Mouse (Mus musculus): ENCODE measurements around the gene Il4ra. TPM values are rescaled to one million over a fixed set of nuclear protein-coding genes. Genes with fewer than 3 reads are reported as not detected.

Il4ra gene
- polyA plus RNA-seq, 1 experiment from 2014 or later = 5.6 TPM

GRCm38 (mm10) chr7:125563093-125563492, 11.2 kb downstream of the Il4ra start:
- ATAC-seq = no peak
- Histone ChIP-seq H3K27me3 (replicated peaks; ENCODE audit: control insufficient read depth, insufficient read depth, low read length) (no peaks in the 10 kb centered on the region), H3K9me3 (ENCODE audit: control insufficient read depth, low read length) (no peaks in the 10 kb centered on the region), H3K9ac (ENCODE audit: low read depth, low read length) (no peak overlapping the region), H3K4me1 (ENCODE audit: control insufficient read depth, insufficient read depth, low read depth, low read length) (0 out of 2 replicates have a peak, but pooled peaks cover 4% of the 10 kb centered on the region), H3K4me2 (ENCODE audit: low read length) (no peak overlapping the region), H3K27ac (ENCODE audit: low read depth, low read length) (no peak overlapping the region), H3K4me3 (ENCODE audit: low read length) (no peak overlapping the region), H3K36me3 (ENCODE audit: control insufficient read depth, insufficient read depth, low read length) (no peaks in the 10 kb centered on the region)
- 93% methylated on average over 3 of the region's 3 CpGs for WGBS

- WGBS = 67% methylated on average over 11 of the region's 11 CpGs
- no peak for ATAC-seq
Observed at GRCm38 (mm10) chr7:125564316-125565024, 12.6 kb downstream of the Il4ra start.

DNA sequence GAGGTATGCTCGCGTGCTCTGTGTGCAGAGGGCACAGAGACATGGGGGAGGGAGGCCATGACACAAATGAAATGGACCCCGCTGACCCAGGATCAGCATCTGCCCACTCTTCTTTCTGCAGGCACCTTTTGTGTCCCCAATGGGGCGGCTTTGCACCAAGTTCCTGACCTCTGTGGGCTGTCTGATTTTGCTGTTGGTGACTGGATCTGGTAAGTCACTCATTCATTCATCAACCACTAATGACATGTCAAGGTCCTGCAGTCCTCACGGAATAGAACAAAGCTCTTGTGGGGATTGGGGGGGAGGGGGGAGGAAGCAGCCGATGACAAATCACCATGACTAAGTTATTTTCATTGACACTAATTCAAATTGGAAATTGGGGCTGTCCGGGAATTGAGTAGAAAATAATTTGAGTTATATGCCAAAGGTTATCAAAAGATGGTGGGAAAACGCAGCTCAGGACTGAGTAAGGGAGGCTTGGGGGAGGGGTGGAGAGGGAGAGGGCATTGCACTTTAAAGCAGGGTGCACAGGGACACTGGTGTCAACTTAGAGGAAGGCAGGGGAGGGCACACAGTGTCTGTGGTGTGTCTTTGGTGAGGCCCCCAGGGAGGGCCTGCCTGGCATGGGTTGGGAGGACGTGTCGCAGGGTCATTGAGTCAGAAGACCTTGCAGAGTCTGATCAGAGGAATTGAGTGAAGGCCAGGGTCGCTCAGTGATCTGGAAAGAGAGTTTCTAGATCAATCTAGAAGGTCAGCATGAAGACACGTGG, 13.8 kb downstream of the Il4ra start:
- no peak overlapping the region for H3K4me2 ChIP-seq (ENCODE audit: low read length)
- no peak for ATAC-seq
- 40% methylated on average over 12 of the region's 12 CpGs for WGBS
- H3K27ac ChIP-seq (ENCODE audit: low read depth, low read length) = no peak overlapping the region
- H3K9ac ChIP-seq (ENCODE audit: low read depth, low read length) = no peak overlapping the region
- H3K4me3 ChIP-seq (ENCODE audit: low read length) = no peak overlapping the region
- H3K36me3 ChIP-seq (ENCODE audit: control insufficient read depth, insufficient read depth, low read length) = no peaks in the 10 kb centered on the region
- H3K9me3 ChIP-seq (ENCODE audit: control insufficient read depth, low read length) = no peaks in the 10 kb centered on the region
- H3K4me1 ChIP-seq (ENCODE audit: control insufficient read depth, insufficient read depth, low read depth, low read length) = no peaks in the 10 kb centered on the region
- H3K27me3 ChIP-seq (replicated peaks; ENCODE audit: control insufficient read depth, insufficient read depth, low read length) = no peaks in the 10 kb centered on the region

More at GRCm38 (mm10) chr7:125564316-125565024, 12.6 kb downstream of the Il4ra start:
- Histone ChIP-seq H3K4me3 (ENCODE audit: low read length) (no peak overlapping the region), H3K9me3 (ENCODE audit: control insufficient read depth, low read length) (no peaks in the 10 kb centered on the region), H3K4me1 (ENCODE audit: control insufficient read depth, insufficient read depth, low read depth, low read length) (0 out of 2 replicates have a peak, but pooled peaks cover 4% of the 10 kb centered on the region), H3K4me2 (ENCODE audit: low read length) (no peak overlapping the region), H3K27ac (ENCODE audit: low read depth, low read length) (no peak overlapping the region), H3K9ac (ENCODE audit: low read depth, low read length) (no peak overlapping the region), H3K36me3 (ENCODE audit: control insufficient read depth, insufficient read depth, low read length) (no peaks in the 10 kb centered on the region), H3K27me3 (replicated peaks; ENCODE audit: control insufficient read depth, insufficient read depth, low read length) (no peaks in the 10 kb centered on the region)

GRCm38 (mm10) chr7:125566420-125566819, 14.5 kb downstream of the Il4ra start:
- Histone ChIP-seq H3K4me3 (ENCODE audit: low read length) (no peak overlapping the region), H3K9ac (ENCODE audit: low read depth, low read length) (no peak overlapping the region), H3K27ac (ENCODE audit: low read depth, low read length) (no peak overlapping the region), H3K27me3 (replicated peaks; ENCODE audit: control insufficient read depth, insufficient read depth, low read length) (no peaks in the 10 kb centered on the region), H3K4me1 (ENCODE audit: control insufficient read depth, insufficient read depth, low read depth, low read length) (no peaks in the 10 kb centered on the region), H3K4me2 (ENCODE audit: low read length) (no peak overlapping the region), H3K9me3 (ENCODE audit: control insufficient read depth, low read length) (no peaks in the 10 kb centered on the region), H3K36me3 (ENCODE audit: control insufficient read depth, insufficient read depth, low read length) (no peaks in the 10 kb centered on the region)
- 71% methylated on average over 2 of the region's 2 CpGs for WGBS
- no peak for ATAC-seq

DNA sequence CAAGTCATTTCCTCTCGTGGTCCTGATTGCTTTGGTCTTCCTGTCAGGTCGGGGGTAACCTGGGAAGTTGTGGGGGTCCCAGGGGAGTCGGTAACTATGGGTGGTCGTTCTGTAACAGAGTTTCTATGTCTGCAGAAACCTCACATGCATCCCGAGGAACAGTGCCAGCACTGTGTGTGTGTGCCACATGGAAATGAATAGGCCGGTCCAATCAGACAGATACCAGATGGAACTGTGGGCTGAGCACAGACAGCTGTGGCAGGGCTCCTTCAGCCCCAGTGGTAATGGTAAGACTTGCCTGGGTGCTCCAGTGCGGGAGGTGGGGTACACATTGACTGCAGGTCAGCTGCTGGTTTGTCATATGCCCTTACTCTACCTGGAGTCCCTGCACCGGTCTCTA, 17.0 kb downstream of the Il4ra start:
- Histone ChIP-seq H3K4me2 (ENCODE audit: low read length) (no peak overlapping the region), H3K9ac (ENCODE audit: low read depth, low read length) (no peak overlapping the region), H3K27me3 (replicated peaks; ENCODE audit: control insufficient read depth, insufficient read depth, low read length) (no peaks in the 10 kb centered on the region), H3K36me3 (ENCODE audit: control insufficient read depth, insufficient read depth, low read length) (no peaks in the 10 kb centered on the region), H3K4me3 (ENCODE audit: low read length) (no peak overlapping the region), H3K4me1 (ENCODE audit: control insufficient read depth, insufficient read depth, low read depth, low read length) (peaks cover 4% of the 10 kb centered on the region), H3K9me3 (ENCODE audit: control insufficient read depth, low read length) (no peaks in the 10 kb centered on the region), H3K27ac (ENCODE audit: low read depth, low read length) (no peak overlapping the region)
- 73% methylated on average over 8 of the region's 8 CpGs for WGBS
- no peak for ATAC-seq

DNA sequence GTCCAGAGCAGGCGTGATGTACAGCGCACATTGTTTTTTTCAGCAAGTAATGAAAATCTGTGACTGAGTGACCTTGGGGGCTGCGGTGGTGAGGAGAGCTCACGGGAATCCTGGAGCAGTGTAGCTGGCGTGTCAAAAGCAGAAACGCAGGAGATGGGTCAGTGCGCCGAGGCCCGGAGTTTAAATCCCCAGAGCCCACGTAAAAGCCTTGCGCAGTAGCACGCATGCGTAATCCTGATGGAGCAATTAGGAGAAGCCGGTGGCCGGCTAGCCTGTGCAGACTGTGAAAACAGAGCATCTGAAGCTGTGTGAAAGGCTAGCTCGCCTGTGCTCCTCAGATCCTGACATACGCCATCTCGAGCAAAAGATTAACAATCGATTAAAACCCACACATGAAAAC, 20.0 kb downstream of the Il4ra start:
- no peaks in the 10 kb centered on the region for H3K27me3 ChIP-seq (replicated peaks; ENCODE audit: control insufficient read depth, insufficient read depth, low read length)
- H3K4me1 ChIP-seq (ENCODE audit: control insufficient read depth, insufficient read depth, low read depth, low read length) = peaks cover 6% of the 10 kb centered on the region
- H3K4me2 ChIP-seq (ENCODE audit: low read length) = peak overlapping the region; percentile 31; the same call in 1 of the 2 replicates
- peak; percentile 44; the same call in 1 of the 2 replicates for ATAC-seq
- 62% methylated on average over 19 of the region's 19 CpGs for WGBS
- H3K9me3 ChIP-seq (ENCODE audit: control insufficient read depth, low read length) = no peaks in the 10 kb centered on the region
- peak overlapping the region; percentile 17; the same call in 1 of the 2 replicates for H3K27ac ChIP-seq (ENCODE audit: low read depth, low read length)
- peak overlapping the region; percentile 31; the same call in 1 of the 2 replicates for H3K9ac ChIP-seq (ENCODE audit: low read depth, low read length)
- no peaks in the 10 kb centered on the region for H3K36me3 ChIP-seq (ENCODE audit: control insufficient read depth, insufficient read depth, low read length)
- H3K4me3 ChIP-seq (ENCODE audit: low read length) = no peak overlapping the region

DNA sequence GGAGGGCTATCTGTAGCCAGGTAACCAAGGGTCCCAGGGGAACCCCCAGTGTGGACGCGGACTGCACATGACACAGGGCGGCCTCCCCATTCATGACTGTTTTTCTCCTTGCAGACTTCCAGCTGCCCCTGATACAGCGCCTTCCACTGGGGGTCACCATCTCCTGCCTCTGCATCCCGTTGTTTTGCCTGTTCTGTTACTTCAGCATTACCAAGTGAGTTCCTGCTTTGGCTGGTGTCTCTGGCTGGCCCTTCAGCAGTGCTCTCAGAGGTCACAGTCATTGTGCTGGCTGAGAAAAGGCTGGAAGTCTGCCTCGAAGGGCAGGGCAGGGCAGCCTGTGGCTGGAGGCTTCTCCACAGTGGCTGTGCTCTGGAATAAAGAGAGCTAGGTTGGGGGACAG, 20.8 kb downstream of the Il4ra start:
- Histone ChIP-seq H3K27me3 (replicated peaks; ENCODE audit: control insufficient read depth, insufficient read depth, low read length) (no peaks in the 10 kb centered on the region), H3K9ac (ENCODE audit: low read depth, low read length) (no peak overlapping the region), H3K4me3 (ENCODE audit: low read length) (no peak overlapping the region), H3K36me3 (ENCODE audit: control insufficient read depth, insufficient read depth, low read length) (no peaks in the 10 kb centered on the region), H3K4me2 (ENCODE audit: low read length) (no peak overlapping the region), H3K27ac (ENCODE audit: low read depth, low read length) (no peak overlapping the region; the same call in 1 of the 2 replicates), H3K4me1 (ENCODE audit: control insufficient read depth, insufficient read depth, low read depth, low read length) (peaks cover 9% of the 10 kb centered on the region), H3K9me3 (ENCODE audit: control insufficient read depth, low read length) (no peaks in the 10 kb centered on the region)
- 63% methylated on average over 6 of the region's 6 CpGs for WGBS
- ATAC-seq = no peak

GRCm38 (mm10) chr7:125573849-125574248, 21.9 kb downstream of the Il4ra start:
- ATAC-seq = no peak
- Histone ChIP-seq H3K4me3 (ENCODE audit: low read length) (no peak overlapping the region), H3K4me1 (ENCODE audit: control insufficient read depth, insufficient read depth, low read depth, low read length) (peaks cover 9% of the 10 kb centered on the region), H3K4me2 (ENCODE audit: low read length) (no peak overlapping the region), H3K9ac (ENCODE audit: low read depth, low read length) (no peak overlapping the region), H3K9me3 (ENCODE audit: control insufficient read depth, low read length) (no peaks in the 10 kb centered on the region), H3K36me3 (ENCODE audit: control insufficient read depth, insufficient read depth, low read length) (no peaks in the 10 kb centered on the region), H3K27ac (ENCODE audit: low read depth, low read length) (no peak overlapping the region), H3K27me3 (replicated peaks; ENCODE audit: control insufficient read depth, insufficient read depth, low read length) (no peaks in the 10 kb centered on the region)
- 86% methylated on average over 2 of the region's 2 CpGs for WGBS

DNA sequence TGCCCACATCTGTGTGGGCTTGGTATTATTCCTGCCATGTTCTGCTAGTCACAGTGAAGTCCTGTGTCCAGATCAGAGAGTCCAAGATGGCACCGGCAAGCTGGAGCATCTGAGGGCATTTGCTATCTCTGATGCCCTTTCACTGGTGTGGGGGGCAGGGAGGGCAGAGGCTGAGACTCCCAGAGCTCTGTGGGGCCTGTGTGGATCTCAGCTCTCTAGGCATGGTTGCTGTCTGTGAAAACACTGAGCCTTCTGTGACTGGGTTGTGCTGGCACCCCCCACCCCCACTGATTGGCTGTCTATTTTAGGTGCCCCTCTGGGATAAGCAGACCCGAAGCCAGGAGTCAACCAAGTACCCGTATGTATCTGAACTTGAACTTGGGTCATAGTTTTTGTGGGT, 22.9 kb downstream of the Il4ra start:
- Histone ChIP-seq H3K9ac (ENCODE audit: low read depth, low read length) (no peak overlapping the region), H3K4me1 (ENCODE audit: control insufficient read depth, insufficient read depth, low read depth, low read length) (peaks cover 9% of the 10 kb centered on the region), H3K27me3 (replicated peaks; ENCODE audit: control insufficient read depth, insufficient read depth, low read length) (no peaks in the 10 kb centered on the region), H3K27ac (ENCODE audit: low read depth, low read length) (no peak overlapping the region), H3K4me3 (ENCODE audit: low read length) (no peak overlapping the region), H3K9me3 (ENCODE audit: control insufficient read depth, low read length) (no peaks in the 10 kb centered on the region), H3K36me3 (ENCODE audit: control insufficient read depth, insufficient read depth, low read length) (no peaks in the 10 kb centered on the region), H3K4me2 (ENCODE audit: low read length) (no peak overlapping the region)
- WGBS = 83% methylated on average over 3 of the region's 3 CpGs
- ATAC-seq = no peak
